Mouse (Mus musculus) spleen, adult 2 months (tissue): ENCODE measurements around the gene Lpar3.

ENCODE experiments used
- CTCF ChIP-seq: fragments of 200-500 bp; IDR thresholded peaks from 2 replicates; pipeline ENCODE4 v1.5.1; 2011; ENCODE audit warnings: mild to moderate bottlenecking, inconsistent platforms; ENCODE audit not compliant: insufficient read depth, insufficient read length, insufficient replicate concordance; ENCODE audit errors: extremely low read depth
- POLR2A ChIP-seq: fragments of 200-500 bp; IDR thresholded peaks from 2 replicates; pipeline ENCODE4 v1.6.1; 2011; ENCODE audit warnings: low read depth, low read length, inconsistent platforms

DNA sequence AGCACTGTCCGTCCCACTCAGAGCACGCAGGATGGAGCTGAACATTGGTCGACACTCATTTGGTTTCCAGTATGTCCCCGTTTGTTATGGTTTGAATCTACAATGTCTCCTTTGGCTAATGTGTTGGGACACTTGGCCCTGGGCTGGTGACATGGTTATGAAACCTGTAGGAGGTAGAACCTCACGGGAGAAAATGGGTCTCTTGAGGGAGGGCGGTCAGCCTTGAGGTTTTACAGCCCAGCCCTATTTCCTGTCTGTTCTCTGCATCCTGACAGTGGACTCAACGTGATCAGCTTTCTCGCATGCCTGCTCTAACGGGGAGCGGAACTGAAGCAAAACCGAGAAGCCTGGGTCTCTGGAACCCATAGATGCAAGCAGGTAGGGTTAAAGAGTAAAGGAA, 111.1 kb downstream of the Lpar3 start:
- TF ChIP-seq CTCF (no peak), POLR2A (no peak)
